8 mouse cellular contexts compared by ENCODE assay signal in the genomic region with DNA sequence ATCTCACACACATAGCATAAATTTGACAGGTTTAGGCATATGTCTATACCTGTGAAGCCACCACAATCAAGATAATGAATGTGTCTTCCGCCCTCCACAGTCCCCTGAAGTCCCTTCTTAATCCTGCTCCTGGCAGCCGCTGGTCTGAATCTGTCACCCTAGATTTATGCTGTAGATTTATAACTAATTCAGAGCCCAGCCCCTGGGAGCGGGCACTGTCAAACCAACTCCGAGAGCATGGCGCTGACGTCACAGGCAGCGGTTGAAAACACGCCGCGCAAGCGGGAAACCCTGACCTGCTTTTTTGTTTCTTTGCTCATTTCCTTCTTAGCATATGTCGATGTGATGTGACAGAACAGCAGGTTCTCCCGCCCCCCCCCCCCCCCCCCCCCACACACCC. TPM values are rescaled to one million over a fixed set of nuclear protein-coding genes. Genes with fewer than 3 reads are reported as not detected.
DNase-seq lines count a peak whose midpoint lies in the region; ATAC-seq and TF ChIP-seq lines count a peak whose summit lies in the region.

No protein-coding gene starts in this region.

- no peaks in the 10 kb centered on the region for H3K27me3 ChIP-seq in testis, adult 2 months (ENCODE audit: control insufficient read depth, insufficient read depth, low read length)
- peaks cover 10% of the 10 kb centered on the region for H3K27me3 ChIP-seq in liver, embryonic 12.5 days (replicated peaks)

- H3K27ac ChIP-seq in testis, adult 2 months (ENCODE audit: control insufficient read depth, insufficient read depth, low read depth, low read length): peak overlapping the region; percentile 69
- H3K27ac ChIP-seq in liver, embryonic 12.5 days: no peak overlapping the region

- 0 out of 2 replicates have a peak overlapping the region, but pooled peaks have one; percentile 19 for H3K9ac ChIP-seq in liver, embryonic 12.5 days

- TF ChIP-seq POLR2A in testis, adult 2 months (IDR thresholded peaks at IDR 0.05; ENCODE audit: control insufficient read depth, low read depth, low read length): no peak; the same call in 1 of the 2 replicates

- H3K4me2 ChIP-seq in liver, embryonic 12.5 days: peak overlapping the region; percentile 52

- no peak for TF ChIP-seq CTCF in testis, adult 2 months (IDR thresholded peaks at IDR 0.05; ENCODE audit: control insufficient read depth, insufficient read depth, insufficient replicate concordance, low read depth, low read length)

- no peaks in the 10 kb centered on the region for H3K36me3 ChIP-seq in testis, adult 2 months (ENCODE audit: control insufficient read depth, insufficient read depth, low read length)
- no peaks in the 10 kb centered on the region for H3K36me3 ChIP-seq in liver, embryonic 12.5 days

- H3K9me3 ChIP-seq in liver, embryonic 12.5 days (replicated peaks): no peaks in the 10 kb centered on the region

- WGBS in liver, embryonic 12.5 days (ENCODE audit: insufficient replicate concordance): 49% methylated on average over 13 of the region's 13 CpGs

- peak; percentile 27 for DNase-seq in adrenal gland, adult 2 months
- DNase-seq in adrenal gland, postnatal 4 days (ENCODE audit: low spot score in 2 of 2): no peak
- no peak for DNase-seq in testis, postnatal 14 days (ENCODE audit: low spot score)
- DNase-seq in retina, postnatal 1 day: peak; percentile 89
- no peak for DNase-seq in urinary bladder, postnatal 14 days (ENCODE audit: low spot score)
- DNase-seq in frontal cortex, postnatal 36 days (ENCODE audit: low spot score in 2 of 2): no peak

- ATAC-seq in liver, embryonic 12.5 days: no peak; the same call in 1 of the 2 replicates

- H3K4me1 ChIP-seq in testis, adult 2 months (ENCODE audit: control insufficient read depth, insufficient read depth, low read length): peaks cover 8% of the 10 kb centered on the region
- H3K4me1 ChIP-seq in liver, embryonic 12.5 days: peaks cover 10% of the 10 kb centered on the region

- peak overlapping the region; percentile 72 for H3K4me3 ChIP-seq in testis, adult 2 months (ENCODE audit: control insufficient read depth, low read depth, low read length)
- H3K4me3 ChIP-seq in liver, embryonic 12.5 days: peak overlapping the region; percentile 11

RNA-seq across cellular contexts. Expression of a gene that starts 25.3 kb away (rescaled TPM):
- total RNA-seq in adrenal gland, adult 2 months (2021): 100 to 1,000 TPM in 1 of 2 experiments, 10 to 100 TPM in 1; 94.2 to 129 TPM
- polyA plus RNA-seq in adrenal gland, adult 2 months (2012; rRNA removed): 23.8 and 34.2 TPM in 2 replicates
- total RNA-seq in adrenal gland, postnatal 4 days (2021): 100 to 1,000 TPM; 142 to 152 TPM
- 5.8 and 8.5 TPM in 2 replicates for polyA plus RNA-seq in testis, adult 2 months (2012; rRNA removed)
- polyA plus RNA-seq in liver, embryonic 12.5 days (2016; fragmentation: Nextera tagmentation; extraction: Ambion mirVana): 56.8 and 62.0 TPM in 2 replicates

Comparison
In these comparisons a context has a peak if more than half of its experiments do, and no peak if none do; other contexts are left out.
1. DNase-seq: peak in adrenal gland, adult 2 months (single experiment) and retina, postnatal 1 day (single experiment); none in adrenal gland, postnatal 4 days (0 of 2), testis, postnatal 14 days (single experiment), urinary bladder, postnatal 14 days (single experiment) and frontal cortex, postnatal 36 days (0 of 2).